Mouse (Mus musculus) layer of hippocampus, adult 9-11 months (tissue): ENCODE results near the gene Patl1.
"Not testable (repeated sequence)": the region's sequence is repeated elsewhere in the genome, so short reads cannot be mapped to it uniquely, and the experiment has no call there.

Experiments
- DNase-seq: peaks from one replicate; pipeline ENCODE4 v3.0.0; 2022

Patl1 gene

DNA sequence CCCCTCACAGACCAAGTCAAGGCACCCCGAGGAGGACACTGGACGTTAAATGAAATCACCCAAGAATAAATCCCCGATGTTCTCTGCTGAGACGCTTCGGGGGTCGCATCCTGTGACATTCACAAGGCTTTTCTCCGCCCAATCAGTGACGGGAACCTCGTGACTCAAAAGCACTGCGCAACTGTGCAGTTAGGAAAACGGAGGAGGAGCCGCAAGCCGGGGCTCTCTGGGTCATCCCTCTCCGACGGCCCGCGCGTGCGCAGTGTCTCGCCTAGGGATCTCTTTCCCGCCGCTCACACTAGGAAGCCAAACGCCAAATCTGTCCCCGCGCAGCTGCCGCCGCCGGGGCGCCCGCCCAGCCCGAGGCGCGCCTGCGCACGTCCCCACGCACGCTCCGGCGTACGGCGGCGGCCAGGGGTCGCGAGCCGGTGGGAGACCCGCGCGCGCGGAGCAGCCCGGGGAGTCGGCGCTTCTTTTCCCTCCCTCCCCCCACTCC lies at the start of gene Patl1:
TSS of gene Patl1 (plus strand) at position 363 of the 496 bp plus-strand sequence.
- peak; percentile 99 for DNase-seq

DNA sequence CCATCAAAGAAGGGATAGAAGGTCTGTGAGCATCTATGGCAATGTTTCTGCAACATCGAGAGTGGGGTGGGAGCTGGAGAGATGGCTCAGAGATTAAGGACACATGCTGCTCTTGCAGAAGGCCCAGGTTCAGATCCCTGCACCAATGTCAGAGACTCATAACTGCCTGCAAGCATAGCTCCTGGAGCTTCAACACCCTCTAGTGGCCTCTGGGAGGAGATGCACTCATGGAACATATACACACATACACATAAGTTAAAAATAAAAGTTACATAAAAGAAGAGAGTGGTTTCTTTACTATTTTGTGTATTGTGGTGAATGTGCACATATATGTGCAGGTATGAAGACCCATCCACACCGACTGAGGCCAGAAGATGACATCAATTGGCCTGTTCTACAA lies 44.4 kb upstream of the Patl1 start:
- no peak for DNase-seq

DNA sequence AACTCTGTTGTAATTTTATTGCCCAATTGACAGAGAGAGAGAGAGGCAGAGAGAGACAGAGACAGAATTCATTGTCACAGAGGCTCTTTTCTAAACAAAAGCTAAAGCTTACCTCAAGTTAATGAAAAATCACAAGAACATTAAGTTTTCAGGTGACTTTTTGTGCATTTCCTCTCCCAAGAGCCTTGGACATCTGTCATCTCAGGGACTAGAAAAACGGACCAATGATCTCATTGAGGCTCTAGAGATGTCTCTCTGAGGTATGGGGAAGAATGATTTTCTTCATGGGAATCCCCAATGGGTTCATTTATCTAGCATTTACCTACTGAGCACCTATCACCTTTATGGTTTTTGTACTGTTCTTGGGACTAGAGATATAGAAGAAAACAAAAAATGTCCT lies 37.2 kb upstream of the Patl1 start, which contains the start of gene Olfr1419:
TSS of gene Olfr1419 (minus strand) at position 101 of the 400 bp plus-strand sequence.
- no peak for DNase-seq

DNA sequence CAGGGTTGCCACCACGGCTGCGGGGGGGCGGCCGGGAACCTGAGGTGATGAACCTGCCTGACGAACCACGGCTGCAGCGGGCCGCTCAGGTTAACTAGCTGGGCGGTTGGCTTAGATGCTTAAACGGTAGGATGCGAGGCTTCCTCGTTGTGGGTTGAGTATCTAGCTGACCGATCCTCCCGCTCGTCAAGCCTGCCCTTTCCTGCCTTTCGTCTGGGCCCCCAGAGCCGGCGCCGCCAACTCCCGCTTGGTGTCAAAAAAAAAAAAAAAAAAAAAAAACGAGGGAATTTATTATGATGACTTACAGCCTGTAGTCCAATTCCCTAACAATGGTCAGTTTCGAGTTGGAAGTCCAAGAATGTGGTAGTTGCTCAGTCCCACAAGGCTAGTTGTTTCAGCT lies 33.8 kb upstream of the Patl1 start:
- not testable (repeated sequence) for DNase-seq

DNA sequence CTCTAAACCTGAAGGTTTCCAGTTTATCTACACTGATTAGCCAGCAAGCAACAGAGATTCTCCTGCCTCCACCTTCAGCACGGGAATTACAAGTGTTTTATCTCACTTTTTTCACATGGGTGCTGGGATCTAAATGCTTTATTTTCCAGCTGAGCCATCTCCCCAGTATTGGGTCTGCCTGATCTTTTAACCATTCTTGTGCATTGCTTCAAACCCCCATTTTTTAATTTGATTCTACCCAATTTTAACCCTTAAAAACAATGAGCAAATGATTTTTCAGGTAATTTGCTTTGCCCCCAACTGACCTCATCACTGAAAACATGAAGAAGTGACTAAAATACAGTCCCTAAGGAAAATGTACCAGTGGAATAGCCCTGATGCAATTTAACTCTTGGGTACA lies 25.9 kb upstream of the Patl1 start, which contains the start of gene Olfr1420:
TSS of gene Olfr1420 (plus strand) at position 301 of the 400 bp plus-strand sequence.
- no peak for DNase-seq

DNA sequence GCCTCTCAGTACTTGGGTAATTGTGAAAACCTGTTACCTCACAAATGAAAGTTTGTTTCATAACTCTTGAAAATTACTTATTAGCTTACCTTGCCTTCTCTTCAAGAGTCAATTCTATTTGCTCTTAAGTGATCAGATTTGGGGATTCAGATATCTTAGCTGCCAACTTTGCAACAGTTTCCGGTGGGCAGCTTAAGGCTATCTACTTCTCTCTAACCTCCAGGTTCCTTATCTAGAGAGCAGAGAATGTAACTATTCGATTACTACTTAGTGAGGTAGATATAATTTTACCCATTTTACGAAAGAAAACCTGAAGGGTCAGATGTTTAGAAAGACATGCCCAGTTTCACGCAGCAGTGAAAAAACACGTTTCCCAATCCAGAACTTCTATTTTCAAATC lies 1.2 kb upstream of the Patl1 start:
- no peak for DNase-seq

DNA sequence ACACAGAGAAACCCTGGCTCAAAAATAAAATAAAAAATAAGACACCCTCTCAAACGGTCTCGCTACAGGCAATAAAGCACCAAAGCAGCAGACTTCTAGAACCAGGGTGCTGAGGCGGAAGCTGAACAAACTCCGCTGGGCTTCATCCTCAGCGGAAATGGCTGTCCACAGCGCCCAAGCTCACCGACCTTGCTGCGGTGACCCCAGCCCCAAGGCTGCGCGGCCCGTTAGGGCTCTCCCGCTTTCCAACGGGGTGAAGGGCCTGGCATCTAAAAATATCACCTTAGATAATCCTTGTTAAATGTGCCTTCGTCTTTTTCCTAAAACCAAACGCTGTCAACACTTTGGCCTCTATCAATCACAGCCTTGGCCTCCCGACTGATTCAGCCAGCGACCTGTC lies 596 bp upstream of the Patl1 start:
- peak; percentile 18 for DNase-seq

DNA sequence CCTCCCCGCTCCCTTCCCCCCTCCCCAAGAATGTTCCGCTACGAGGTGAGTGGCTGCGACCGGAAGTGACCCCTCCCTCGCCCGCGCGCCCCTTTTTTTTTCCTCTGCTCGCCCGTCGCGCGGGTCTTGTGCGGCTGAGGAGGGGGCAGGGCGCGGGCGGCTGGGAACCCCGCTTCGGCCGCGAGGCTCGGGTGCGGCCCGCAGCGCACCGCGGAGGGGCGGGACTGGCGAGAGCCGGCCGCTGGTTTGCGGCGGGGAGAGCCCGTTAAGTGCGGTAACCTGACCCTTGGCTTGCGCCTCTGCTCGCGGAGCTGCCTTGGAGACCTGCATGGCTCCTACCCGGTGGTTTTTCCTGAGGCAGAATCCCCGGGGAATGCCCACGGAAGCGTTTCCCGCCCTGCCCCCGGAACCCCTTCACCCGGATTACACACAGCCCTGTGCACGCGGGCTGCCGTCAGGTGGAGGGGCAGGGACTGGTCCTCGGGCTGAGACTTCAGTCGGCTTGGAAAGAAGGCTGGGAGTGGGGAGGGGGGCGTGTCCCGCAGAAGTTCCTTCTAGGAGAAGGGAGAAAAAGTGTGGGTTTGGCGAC lies 428 bp downstream of the Patl1 start:
- peak; percentile 50 for DNase-seq

DNA sequence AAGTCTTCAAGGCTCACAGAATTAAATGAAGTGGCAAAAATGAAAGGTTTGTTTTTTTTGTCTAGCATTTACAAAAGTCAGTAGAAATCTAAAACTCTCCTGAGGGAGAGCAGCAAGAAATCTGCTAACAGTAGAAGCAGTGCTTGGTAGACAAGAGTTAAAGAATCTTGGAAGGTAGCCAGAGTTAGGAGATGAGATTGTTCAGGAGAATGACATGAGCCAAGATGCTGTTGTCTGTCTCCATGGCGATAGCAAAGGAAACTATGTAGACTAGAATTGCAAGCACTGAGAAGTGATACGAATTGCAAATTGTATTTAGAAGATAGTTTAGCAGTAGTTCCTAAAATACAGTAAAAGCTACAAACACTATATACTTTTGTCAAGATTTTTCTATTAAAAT lies 3.6 kb downstream of the Patl1 start:
- peak; percentile 14 for DNase-seq

DNA sequence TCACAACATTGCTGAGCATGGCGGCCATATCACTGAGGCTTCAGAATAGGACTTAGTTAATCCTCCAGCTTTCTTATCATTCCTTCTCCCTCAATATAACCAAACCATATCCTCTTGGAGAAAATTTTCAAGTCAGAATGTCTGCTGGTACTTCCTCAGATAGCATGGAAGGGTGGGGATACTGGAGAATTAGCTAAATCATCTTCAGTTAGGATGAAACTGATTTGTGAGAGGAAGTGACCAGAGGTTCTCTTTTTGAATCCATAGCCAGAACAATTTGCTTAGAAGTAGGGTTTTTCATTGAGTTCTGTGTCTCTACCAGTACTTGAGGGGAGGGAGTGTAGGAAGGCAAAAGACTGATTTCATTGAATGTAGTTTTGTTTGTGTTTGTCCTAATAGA lies 9.9 kb downstream of the Patl1 start:
- no peak for DNase-seq

DNA sequence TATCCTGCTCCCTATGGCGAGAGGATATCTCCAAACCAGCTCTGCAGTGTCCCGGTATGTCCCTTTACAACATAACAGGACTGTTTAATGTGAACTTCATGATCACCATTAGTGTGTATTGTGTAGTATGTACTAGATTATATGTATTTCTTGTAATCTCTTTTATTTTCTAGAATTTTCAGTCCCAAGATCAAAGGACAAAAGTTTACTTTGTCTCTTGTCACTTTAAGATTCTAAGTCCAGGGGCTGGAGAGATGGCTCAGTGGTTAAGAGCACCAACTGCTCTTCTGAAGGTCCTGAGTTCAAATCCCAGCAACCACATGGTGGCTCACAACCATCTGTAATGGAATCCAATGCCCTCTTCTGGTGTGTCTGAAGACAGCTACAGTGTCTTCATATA lies 10.3 kb downstream of the Patl1 start:
- DNase-seq, result not testable (repeated sequence)

DNA sequence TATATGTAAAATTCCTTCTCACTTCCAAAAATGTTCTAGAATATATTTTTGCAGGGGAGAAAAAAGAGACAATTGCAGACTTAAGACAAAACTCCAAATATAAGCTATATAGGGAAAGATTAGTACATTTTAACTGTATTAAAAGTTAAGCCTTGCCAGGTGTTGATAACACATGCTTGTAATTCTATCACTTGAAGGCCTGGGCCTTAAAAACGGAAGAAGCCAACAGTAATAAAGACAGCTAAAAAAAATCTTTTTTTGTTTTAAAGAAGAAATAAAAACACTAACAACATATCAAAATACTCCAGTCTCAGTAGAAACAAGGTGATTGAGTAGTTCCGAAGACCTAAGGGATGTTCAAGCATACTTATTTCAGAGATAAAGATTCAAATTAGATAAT lies 14.2 kb downstream of the Patl1 start:
- no peak for DNase-seq

DNA sequence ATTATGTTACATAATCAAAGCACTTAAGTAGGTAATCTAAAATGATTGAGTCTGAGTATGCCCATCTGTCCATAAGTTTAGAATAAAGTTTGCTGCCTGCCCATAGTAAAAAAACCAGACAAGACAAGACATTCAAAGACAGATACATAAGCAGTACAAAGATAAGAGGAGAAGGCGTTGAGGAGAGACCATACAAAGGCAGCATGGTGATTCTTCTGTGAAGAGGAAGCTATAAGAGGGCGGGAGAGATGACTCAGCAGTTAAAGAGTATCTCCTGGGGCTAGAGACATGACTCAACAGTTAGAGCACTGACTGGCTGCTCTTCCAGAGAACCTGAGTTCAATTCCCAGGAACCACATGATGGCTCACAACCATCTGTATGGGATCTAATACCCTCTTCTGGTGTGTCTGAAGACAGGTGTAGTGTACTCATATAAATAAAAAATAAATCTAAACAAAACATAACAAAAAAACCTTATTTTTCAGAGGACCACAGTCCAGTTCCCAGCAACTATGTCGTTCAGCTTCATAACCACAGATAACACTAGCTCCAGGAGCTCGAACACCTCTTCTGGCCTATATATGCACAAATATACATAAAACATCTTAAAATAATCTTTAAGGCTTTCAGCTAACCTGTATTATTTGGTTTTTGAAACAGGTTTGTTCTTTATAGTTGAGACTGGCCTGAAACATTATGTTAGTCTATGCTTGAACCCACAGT lies 16.0 kb downstream of the Patl1 start:
- DNase-seq, result no peak

DNA sequence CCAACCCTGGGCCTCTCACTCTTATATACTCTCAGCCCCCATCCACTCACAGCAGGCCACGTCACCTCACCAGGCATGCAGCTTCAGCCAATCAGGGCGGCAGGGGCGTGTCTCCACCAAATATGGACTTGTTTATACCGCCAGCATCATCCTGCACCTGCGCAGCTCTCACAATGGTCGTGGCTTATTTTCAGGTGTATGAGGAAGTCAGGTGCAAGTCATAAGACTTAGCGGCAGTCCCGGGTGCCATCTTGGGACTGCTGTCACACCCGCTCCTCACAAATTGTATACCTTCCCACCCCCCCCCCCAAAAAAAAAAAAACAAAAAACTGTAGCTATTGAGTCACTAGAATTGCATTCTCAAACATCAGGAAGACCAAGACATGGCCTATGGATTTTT lies 34.3 kb downstream of the Patl1 start:
- not testable (repeated sequence) for DNase-seq

DNA sequence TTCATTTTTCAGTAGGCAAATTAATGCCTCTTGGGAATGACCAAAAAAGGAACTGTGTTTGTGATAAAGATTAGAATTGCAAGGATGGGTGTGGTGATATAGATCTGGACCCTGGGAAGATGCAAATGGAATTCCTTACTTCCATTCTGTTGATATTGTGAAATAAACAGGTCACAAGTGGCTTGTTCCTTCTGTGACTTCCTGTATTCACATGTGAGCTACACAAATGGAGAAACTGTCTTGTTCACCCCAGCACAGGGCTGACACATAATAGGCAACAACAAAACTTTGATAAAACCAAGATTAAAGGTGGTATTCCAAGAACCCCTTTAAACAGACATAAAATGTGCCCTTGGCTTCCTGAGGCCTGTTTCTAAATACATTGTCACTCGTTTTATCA lies 37.7 kb downstream of the Patl1 start:
- DNase-seq, result no peak

DNA sequence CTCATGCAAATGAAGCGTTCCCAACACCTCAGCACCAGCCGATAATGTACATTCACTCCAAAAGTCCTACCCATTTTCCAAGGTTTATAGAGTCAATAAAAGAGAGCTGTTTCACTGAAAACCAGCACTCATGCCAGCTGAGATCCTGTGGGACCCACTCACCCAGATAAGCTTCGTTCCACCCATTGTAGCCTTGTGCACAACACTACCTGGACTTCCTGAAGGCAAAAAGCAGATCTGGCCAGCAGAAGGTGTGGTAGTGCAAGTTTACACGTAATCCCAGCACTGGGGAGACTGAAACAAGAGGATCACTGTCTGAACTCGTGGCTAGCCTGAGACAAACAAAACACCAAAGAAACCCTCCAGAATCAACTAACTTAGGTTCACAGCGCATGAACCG lies 38.5 kb downstream of the Patl1 start:
- no peak for DNase-seq

DNA sequence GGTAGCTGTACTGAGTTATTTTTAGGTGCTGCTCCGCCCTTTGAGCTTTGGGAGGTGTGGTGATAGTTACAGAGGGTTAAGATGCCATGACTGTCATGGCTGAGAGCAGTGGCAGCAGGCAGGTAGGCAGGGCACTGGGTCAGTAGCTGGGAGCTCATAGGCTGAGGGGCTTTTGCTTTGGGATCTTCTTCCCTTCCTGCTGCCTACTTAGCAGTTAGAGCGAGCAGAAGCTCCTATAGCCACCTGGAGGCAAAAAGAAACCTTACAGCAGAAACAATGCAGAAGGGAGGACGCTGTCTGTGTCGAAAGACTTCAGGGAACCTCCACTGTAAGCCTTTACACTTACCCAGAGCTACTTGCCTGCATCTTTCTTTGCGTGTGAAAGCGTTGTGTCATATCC lies 42.0 kb downstream of the Patl1 start:
- no peak for DNase-seq

DNA sequence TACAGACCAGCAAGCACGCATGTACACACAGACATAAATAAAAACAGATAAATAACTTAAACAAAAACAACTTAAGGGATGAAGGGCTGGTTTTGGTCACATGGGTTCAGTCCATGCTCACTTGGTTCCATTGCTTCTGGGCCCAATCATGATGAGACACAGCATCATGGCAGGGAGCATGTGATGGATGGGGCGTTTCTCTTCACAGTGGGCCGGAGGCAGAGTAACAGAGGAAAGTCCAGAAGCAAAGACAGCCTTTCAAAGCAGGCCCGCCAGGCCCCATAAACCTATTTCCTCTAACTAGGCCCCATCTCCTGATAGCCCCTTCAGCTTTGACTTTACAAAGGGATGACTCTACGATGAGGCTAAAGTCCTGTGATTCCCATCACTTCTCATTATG lies 44.4 kb downstream of the Patl1 start:
- no peak for DNase-seq

DNA sequence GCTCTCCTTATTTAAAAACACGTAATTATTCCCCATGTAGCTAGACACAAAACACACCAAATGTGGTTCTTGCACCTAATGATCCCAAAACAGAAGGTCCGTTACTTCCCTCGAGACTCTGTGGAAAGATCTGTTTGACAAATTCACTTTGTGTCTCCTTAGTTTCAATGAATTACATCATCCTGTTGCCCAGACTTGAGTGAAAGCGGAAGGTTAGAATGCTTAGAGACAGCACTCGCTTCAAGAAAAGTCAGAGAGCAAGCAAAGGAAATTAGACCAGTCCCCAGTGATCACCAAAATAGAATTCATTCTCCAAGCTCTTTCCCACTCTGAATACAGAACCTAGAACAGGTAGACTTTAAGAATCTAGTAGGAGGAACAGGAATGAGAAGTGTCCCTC lies 45.2 kb downstream of the Patl1 start:
- DNase-seq, result no peak

DNA sequence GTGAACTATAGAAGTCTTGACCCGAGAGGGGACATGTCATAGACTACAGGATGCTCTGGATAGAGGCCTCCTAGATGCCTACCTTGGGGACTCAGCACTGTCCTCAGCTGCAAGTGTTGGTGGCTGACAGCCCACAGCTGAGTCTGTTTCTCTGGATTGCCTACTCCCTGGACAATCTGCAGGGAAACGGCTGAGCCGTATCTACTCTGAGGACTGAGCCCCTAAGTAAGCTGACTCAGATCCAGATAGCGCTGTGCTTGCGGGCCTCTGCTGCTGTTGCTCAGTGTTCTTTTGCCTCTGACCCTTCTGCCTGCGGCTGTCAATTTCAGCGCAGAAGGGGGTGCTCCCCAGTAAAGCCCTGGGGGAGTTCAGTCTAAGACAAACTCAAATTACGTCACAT lies 45.6 kb downstream of the Patl1 start:
- DNase-seq, result no peak

DNA sequence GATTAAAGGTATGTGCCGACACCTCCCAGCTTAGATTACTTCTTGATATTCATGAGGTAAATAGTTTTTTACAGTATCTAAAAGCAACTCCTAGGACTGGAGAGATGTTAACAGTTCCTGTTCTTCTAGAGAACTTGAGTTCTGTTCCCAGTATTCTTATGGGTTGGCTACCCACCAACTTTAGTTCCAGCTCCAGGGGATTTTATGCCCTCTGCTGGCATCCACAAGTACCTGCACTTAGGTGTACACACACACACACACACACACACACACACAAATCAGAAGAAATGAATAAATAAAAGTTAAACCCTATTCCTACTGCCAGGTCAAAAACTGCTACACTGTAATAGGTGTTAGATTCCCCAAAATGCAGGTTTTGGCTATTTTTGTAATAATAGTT lies 52.1 kb downstream of the Patl1 start:
- DNase-seq, result no peak

DNA sequence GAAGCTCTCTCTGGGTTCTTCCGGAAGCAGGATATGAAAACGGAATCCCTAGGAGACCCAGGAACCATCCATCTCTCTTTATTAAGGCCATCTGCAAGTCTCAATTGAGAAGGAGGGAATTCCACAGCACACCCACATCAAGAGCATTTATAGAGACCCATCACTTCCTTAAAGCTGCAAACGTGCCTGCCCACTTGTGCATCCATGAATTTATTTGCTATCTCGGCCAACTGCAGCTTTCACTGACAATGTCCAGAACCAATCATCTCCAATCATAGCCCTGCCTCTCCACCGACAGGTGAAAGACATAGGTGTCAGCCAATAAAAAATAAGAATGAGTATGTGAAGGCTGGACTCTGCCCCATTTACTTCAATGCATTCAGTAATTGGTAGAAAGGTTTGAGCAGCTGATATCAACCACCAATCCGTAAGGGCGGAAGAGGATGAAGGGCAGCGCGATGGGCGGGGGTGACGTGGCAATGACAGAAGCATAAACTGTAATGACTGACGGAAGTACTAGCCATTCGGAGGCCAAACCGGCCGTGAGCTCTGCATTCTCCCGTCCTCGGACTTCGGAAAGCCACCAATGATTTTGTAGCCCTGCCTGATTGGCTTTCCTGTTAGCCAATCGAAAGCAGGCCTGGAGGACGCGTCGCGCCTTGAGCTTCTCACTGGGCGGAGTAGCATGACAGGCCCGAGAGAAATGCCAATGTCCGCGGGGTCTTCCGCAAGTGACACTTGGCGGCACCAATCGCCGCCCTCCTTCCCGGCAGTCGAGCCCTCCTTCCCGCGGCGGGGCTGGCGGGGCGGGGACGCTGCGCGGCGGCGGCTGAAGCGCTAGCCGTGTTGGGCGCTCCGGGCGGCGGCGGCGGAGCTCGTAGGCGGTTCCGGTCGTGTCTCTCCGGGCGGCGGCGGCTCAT lies 53.1 kb downstream of the Patl1 start, which contains the start of gene Osbp:
TSS of gene Osbp (plus strand) at position 919 of the 920 bp plus-strand sequence.
- peak; percentile 100 for DNase-seq

DNA sequence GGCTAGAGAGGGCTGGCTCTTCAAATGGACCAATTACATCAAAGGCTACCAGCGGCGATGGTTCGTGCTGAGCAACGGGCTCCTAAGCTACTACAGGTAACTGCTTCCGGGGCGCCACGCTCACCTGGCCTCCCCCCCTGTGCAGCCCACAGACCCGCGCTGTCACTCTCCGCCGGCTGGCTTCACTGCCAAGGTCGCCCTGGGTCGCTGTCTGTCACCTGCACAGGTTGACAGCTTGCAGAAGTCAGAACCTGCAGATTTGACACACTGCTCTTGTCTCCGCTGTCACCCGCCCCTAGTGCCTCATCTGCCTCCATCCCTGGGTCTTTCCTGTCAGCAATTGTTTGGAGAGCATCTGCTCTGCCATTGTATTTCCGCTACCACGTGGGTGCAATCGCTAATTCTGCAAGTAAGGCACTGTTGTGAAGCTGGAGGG lies 54.0 kb downstream of the Patl1 start:
- DNase-seq, result peak; percentile 59
